Mouse (Mus musculus) forebrain, postnatal 0 days (tissue): ENCODE measurements around the gene Itga7. TPM values are rescaled to one million over a fixed set of nuclear protein-coding genes. Genes with fewer than 3 reads are reported as not detected.
A peak's percentile ranks its signal among the peaks of the same experiment; 100 is the strongest.

Experiments
- ATAC-seq: fragments of 200-750 bp; cut with Nextera tagmentation; 2 replicates; pipeline ENCODE4 v1.8.0; 2017; ENCODE audit warnings: mild to moderate bottlenecking, moderate library complexity
- DNase-seq: peaks from one replicate; pipeline ENCODE4 v3.0.0-alpha.2; 2015
- H3K27ac ChIP-seq: fragments of 300-500 bp; sonication (generic); 2 replicates; pipeline ENCODE4 v1.5.1; 2014; ENCODE audit warnings: low read depth, mild to moderate bottlenecking, antibody characterized with exemption, low read length, moderate library complexity, mixed read lengths
- H3K27me3 ChIP-seq: fragments of 300-500 bp; sonication (generic); 2 replicates; pipeline ENCODE4 v1.6.1; 2014; ENCODE audit warnings: mild to moderate bottlenecking, low read length, mixed read lengths; ENCODE audit not compliant: insufficient read depth
- H3K36me3 ChIP-seq: fragments of 300-500 bp; sonication (generic); 2 replicates; pipeline ENCODE4 v1.6.1; 2014; ENCODE audit warnings: mild to moderate bottlenecking, moderate library complexity; ENCODE audit not compliant: insufficient read depth
- H3K4me1 ChIP-seq: fragments of 300-500 bp; sonication (generic); 2 replicates; pipeline ENCODE4 v1.6.1; 2014; ENCODE audit warnings: antibody characterized with exemption; ENCODE audit not compliant: insufficient read depth
- H3K4me2 ChIP-seq: fragments of 300-500 bp; sonication (generic); 2 replicates; pipeline ENCODE4 v1.6.1; 2014; ENCODE audit warnings: low read depth, mild to moderate bottlenecking, moderate library complexity
- H3K4me3 ChIP-seq: fragments of 300-500 bp; sonication (generic); 2 replicates; pipeline ENCODE4 v1.5.1; 2014; ENCODE audit warnings: low read depth, low read length, mixed read lengths
- H3K9ac ChIP-seq: fragments of 300-500 bp; sonication (generic); 2 replicates; pipeline ENCODE4 v1.6.1; 2014; ENCODE audit warnings: mild to moderate bottlenecking
- H3K9me3 ChIP-seq: fragments of 300-500 bp; sonication (generic); 2 replicates; pipeline ENCODE4 v1.6.1; 2016; ENCODE audit warnings: low read length
- CTCF ChIP-seq: sonication (generic); IDR thresholded peaks from 2 replicates; pipeline ENCODE4 v1.5.1; 2016; ENCODE audit warnings: antibody characterized with exemption, control low read depth, low read depth
- WGBS: fragments of 180-500 bp; shearing (Covaris S2); extraction: QIAGEN DNeasy Blood & Tissue Kit; methylation state at CpG from one replicate; pipeline ENCODE4 v1.1.7; 2014; 5-methylcytosine and 5-hydroxymethylcytosine counted together
- polyA plus RNA-seq: library from polyadenylated mRNA; unstranded; fragments of >200 nt; fragmentation: Nextera tagmentation; extraction: Ambion mirVana; gene quantifications from 2 replicates; pipeline ENCODE4 v1.2.1, GENCODE M21; 2015
- total RNA-seq: library from RNA; depleted of rRNA; stranded (reverse); fragments of >200 nt; gene quantifications from 2 replicates; pipeline ENCODE4 v1.2.3, GENCODE M21; 2014

The Itga7 gene
- total and polyA plus RNA-seq, 2 experiments from 2014 or later: 7.7 to 12.7 TPM

DNA sequence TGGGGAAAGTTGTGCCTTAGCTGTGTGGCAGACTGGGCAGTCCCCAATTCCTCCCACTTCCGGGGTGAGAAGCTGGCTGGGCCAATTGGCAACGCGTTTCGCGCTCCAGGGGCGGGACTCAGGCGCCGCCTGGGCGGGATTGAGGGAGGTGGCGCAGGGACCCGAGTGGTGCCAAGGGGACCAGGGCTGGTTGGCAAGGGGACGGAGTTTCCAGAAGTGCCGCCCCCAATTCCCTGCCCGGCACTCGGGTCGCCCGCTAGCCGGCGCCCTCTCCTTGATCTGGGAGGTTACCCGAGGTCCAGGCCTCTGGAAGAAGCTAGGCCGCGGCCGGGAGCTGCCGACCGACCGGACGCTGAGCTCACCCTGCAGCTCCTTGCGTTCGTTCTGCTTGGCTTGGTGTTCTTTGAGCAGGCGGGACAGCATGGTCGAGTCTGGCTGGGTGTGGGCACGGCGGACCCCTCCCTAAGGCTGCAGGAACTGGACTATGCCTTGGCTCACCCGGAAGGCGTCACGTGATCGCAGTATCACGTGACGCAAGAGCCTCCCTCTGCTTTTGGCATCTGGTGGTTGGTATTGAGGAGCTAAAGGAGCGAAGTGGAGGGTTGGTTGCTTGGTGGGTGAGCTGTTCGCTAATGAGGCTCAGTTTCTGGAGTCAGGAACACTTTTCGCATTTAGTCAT lies 10.5 kb upstream of the Itga7 start:
- no peaks in the 10 kb centered on the region for H3K27me3 ChIP-seq
- H3K4me3 ChIP-seq: peak overlapping the region; percentile 70
- H3K36me3 ChIP-seq: 0 out of 2 replicates have a peak, but pooled peaks cover 3% of the 10 kb centered on the region
- ATAC-seq (peak; percentile 97), DNase-seq (peak; percentile 95)
- H3K4me1 ChIP-seq: peaks cover 14% of the 10 kb centered on the region
- peak overlapping the region; percentile 67 for H3K4me2 ChIP-seq
- WGBS: under 1% methylated on average over 42 of the region's 42 CpGs
- TF ChIP-seq CTCF: peak; percentile 54
- no peaks in the 10 kb centered on the region for H3K9me3 ChIP-seq
- H3K9ac ChIP-seq: peak overlapping the region; percentile 83
- peak overlapping the region; percentile 93 for H3K27ac ChIP-seq

DNA sequence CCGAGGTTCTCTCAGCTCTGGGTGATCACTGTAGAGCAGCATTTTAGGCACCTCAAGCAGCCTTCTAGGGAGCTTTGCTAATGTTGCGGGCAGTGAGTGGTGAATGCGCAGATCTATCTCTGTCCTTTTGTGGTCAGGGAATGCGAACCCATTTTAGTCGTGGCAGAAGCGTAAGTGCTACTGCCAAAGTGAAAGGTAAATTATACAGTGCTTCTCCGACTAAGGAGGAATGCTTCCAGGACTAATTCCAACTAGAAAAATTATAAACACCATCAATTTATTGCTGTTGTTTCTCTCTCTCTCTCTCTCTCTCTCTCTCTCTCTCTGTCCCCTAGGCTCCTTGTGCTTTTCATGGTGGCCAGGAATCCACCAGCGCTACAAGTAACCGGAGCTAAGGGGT lies 9.7 kb upstream of the Itga7 start, which contains the start of gene Bloc1s1:
Gene Bloc1s1 (minus strand): TSS at position 101 of the 400 bp plus-strand sequence.
- no peaks in the 10 kb centered on the region for H3K9me3 ChIP-seq
- H3K4me2 ChIP-seq: peak within 1 kb of the TSS; percentile 67
- H3K4me1 ChIP-seq: peaks cover 14% of the 10 kb centered on the region
- ATAC-seq (no peak; the same call in 1 of the 2 replicates), DNase-seq (no peak)
- peak within 1 kb of the TSS; percentile 93 for H3K27ac ChIP-seq
- no peak for TF ChIP-seq CTCF
- no peaks in the 10 kb centered on the region for H3K27me3 ChIP-seq
- WGBS: 60% methylated on average over 9 of the region's 9 CpGs
- H3K9ac ChIP-seq: peak within 1 kb of the TSS; percentile 83
- H3K36me3 ChIP-seq: 0 out of 2 replicates have a peak, but pooled peaks cover 3% of the 10 kb centered on the region
- H3K4me3 ChIP-seq: peak within 1 kb of the TSS; percentile 70

DNA sequence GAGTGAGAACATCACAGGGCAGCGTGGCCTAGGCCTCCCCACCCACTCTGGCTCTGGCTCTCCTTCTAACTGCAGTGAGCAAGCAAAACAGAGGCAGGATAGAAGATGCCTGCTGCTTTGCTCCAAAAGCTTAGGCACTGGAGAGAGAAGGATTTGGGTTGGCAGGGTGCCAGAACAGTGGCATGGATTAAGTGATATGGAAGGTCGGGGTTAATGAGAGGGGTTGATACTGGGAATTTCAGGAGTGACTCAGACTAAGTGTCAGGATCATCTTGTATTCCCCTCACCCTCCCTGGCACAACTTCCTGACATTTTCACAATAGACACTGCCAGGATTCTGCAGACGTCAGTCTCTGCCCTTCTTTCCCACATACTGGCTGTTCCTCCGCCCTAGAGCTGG lies 5.3 kb upstream of the Itga7 start:
- Histone ChIP-seq H3K27me3 (peaks cover 21% of the 10 kb centered on the region), H3K9ac (no peak overlapping the region), H3K9me3 (no peaks in the 10 kb centered on the region), H3K36me3 (no peaks in the 10 kb centered on the region), H3K4me2 (no peak overlapping the region), H3K4me1 (peaks cover 8% of the 10 kb centered on the region; the same call in 1 of the 2 replicates), H3K27ac (no peak overlapping the region), H3K4me3 (no peak overlapping the region)
- ATAC-seq: no peak
- 19% methylated on average over 4 of the region's 4 CpGs for WGBS
- TF ChIP-seq CTCF: no peak
- no peak for DNase-seq

DNA sequence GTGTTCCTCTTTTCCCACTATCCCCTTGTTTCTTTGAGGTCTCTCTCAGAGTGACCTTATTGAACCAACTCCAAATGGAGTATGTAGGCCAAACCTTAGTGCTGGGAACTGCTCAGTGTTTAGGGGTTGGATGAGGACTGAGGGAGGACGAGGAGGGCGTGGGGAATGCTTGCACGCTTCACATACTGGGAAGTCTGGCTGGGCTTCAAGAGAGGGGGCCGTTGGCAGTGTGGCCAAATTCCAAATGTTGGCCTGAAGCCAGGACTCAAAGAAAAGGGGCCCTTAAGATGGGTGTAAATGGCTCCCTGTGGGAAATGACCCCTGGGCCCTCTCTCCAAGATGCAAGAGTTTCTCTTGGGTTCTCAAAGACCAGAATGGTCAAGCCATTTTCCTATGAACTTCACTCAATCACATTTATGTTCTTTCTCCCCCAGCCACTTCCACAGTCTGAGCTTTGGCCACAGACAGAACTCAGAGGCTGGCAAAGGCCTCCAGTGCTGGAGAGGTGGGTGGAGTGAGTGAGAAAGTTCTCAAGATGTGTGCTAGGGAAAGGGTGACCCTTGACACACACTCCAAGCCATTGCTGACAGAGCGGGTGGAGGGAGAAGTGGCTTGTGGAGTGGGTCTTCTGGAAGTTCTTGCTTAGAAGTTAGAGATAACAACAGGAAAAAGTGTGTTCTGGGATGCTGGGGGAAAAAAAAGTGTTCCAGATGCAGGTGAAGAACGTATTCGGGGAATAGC lies 3.8 kb upstream of the Itga7 start:
- Histone ChIP-seq H3K4me3 (no peak overlapping the region), H3K9ac (no peak overlapping the region), H3K9me3 (no peaks in the 10 kb centered on the region), H3K4me2 (no peak overlapping the region), H3K36me3 (no peaks in the 10 kb centered on the region), H3K4me1 (no peaks in the 10 kb centered on the region), H3K27ac (no peak overlapping the region), H3K27me3 (peaks cover 31% of the 10 kb centered on the region)
- 46% methylated on average over 7 of the region's 7 CpGs for WGBS
- DNase-seq (peak; percentile 33), ATAC-seq (no peak)
- TF ChIP-seq CTCF: no peak

DNA sequence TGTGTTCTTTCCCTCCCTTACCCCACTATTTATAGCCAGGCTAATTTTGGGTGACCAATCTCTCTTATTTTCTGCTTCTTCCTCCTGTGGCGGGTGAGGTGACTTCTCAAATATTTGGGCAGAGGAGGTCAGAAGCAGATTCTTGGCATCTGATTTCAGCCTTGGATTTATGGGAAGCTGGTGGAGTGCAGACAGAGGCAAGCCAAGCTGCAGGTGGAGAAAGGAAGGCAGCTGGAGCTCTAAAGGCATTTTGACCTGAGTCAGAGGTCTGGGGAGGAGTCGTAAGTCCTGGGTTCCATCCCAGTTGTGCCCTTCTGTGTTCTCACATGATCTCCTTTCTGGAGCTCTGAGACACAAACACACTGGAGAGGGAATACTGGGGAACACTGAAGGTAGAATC lies 2.2 kb upstream of the Itga7 start:
- H3K27ac ChIP-seq: no peak overlapping the region
- no peak overlapping the region for H3K4me3 ChIP-seq
- peaks cover 31% of the 10 kb centered on the region for H3K27me3 ChIP-seq
- no peaks in the 10 kb centered on the region for H3K36me3 ChIP-seq
- no peak for TF ChIP-seq CTCF
- 76% methylated on average over 2 of the region's 2 CpGs for WGBS
- H3K9me3 ChIP-seq: no peaks in the 10 kb centered on the region
- H3K4me1 ChIP-seq: no peaks in the 10 kb centered on the region
- no peak overlapping the region for H3K9ac ChIP-seq
- DNase-seq: no peak
- no peak for ATAC-seq
- H3K4me2 ChIP-seq: no peak overlapping the region

DNA sequence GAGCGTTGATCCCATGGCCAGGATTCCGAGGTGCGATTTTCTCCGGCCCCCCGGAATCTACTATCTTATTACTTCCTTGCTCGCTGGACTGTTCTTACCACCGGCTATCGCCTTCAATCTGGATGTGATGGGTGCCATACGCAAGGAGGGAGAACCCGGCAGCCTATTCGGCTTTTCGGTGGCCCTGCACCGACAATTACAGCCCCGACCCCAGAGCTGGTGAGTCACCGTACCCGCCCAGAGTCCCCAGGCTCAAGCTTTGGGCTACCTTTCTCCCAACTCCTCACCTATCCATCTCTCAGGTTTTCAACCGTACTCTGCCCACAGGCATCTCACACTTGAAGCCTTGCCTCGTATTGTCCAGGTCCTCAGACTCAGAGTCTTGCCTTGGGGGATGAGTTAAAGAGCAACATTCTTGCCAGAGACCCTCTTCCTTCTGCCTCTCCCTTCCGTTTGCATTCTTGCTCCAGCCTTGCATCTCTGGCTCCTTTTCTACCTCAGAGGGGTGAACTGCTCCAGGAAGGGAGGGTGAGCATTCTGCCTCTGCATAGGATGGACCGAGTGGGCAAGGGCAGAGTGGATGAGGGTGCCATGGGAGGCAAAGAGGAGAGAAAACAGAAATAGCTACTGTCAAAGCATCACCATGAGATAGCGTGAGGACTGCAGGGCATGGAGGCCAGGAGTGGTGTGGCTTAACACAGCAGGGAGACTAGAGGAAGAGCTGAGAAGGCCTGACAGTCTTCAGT lies 531 bp downstream of the Itga7 start:
- peak; percentile 34 for ATAC-seq
- DNase-seq: no peak
- 3% methylated on average over 21 of the region's 21 CpGs for WGBS

More for the DNA sequence above, 531 bp downstream of the Itga7 start:
- peak overlapping the region; percentile 78 for H3K4me2 ChIP-seq
- no peaks in the 10 kb centered on the region for H3K4me1 ChIP-seq
- H3K9me3 ChIP-seq: no peaks in the 10 kb centered on the region
- peaks cover 31% of the 10 kb centered on the region for H3K27me3 ChIP-seq
- H3K36me3 ChIP-seq: no peaks in the 10 kb centered on the region
- H3K9ac ChIP-seq: peak overlapping the region; percentile 51
- H3K4me3 ChIP-seq: peak overlapping the region; percentile 45
- TF ChIP-seq CTCF: no peak
- H3K27ac ChIP-seq: no peak overlapping the region
